Comparison of ENCODE assay signal across 8 mouse cellular contexts in the genomic region with DNA sequence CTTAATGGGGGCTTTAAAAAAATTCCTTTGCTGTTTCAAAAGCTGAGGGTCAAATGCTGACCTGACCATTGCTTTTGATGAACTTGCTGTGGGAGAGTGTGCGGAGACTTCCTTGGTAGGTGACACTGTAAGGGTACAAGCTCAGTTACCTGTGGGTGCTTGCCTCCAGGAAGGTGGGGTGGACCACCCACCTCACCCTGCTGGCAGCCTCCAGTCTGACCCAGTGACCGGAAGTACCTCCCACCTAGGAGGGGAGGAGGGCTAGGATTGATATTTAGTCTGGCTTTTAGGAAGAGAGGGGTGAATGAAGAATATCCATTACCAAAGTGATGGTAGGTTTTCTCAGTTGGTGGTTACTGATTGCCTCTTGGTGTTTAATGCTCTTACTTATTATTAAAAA.
DNase-seq lines count a peak whose midpoint lies in the region; ATAC-seq lines count a peak whose summit lies in the region.

No protein-coding gene starts in this region.

- H3K4me1 ChIP-seq in heart, embryonic 13.5 days: peaks cover 50% of the 10 kb centered on the region
- H3K4me1 ChIP-seq in brown adipose tissue, adult 24 weeks (ENCODE audit: control insufficient read depth, insufficient read depth, insufficient read length, low read length): peaks cover 21% of the 10 kb centered on the region
- H3K4me1 ChIP-seq in hindbrain, embryonic 15.5 days (replicated peaks): peaks cover 58% of the 10 kb centered on the region
- H3K4me1 ChIP-seq in midbrain, embryonic 11.5 days (ENCODE audit: control insufficient read depth, insufficient read depth, low read length): peaks cover 19% of the 10 kb centered on the region

- H3K36me3 ChIP-seq in heart, embryonic 13.5 days: peaks cover 19% of the 10 kb centered on the region
- no peaks in the 10 kb centered on the region for H3K36me3 ChIP-seq in hindbrain, embryonic 15.5 days
- H3K36me3 ChIP-seq in midbrain, embryonic 11.5 days (ENCODE audit: control insufficient read depth, insufficient read depth, low read length): 0 out of 2 replicates have a peak, but pooled peaks cover 2% of the 10 kb centered on the region

- H3K27ac ChIP-seq in heart, embryonic 13.5 days (replicated peaks): peak overlapping the region; percentile 96; the same call in 1 of the 2 replicates
- H3K27ac ChIP-seq in brown adipose tissue, adult 24 weeks (replicated peaks; ENCODE audit: low read depth, low read length): peak overlapping the region; percentile 95
- peak overlapping the region; percentile 93; the same call in 1 of the 2 replicates for H3K27ac ChIP-seq in hindbrain, embryonic 15.5 days (replicated peaks)
- H3K27ac ChIP-seq in midbrain, embryonic 11.5 days (ENCODE audit: low read depth, low read length): no peak overlapping the region

- no peaks in the 10 kb centered on the region for H3K27me3 ChIP-seq in heart, embryonic 13.5 days (replicated peaks)
- no peaks in the 10 kb centered on the region for H3K27me3 ChIP-seq in hindbrain, embryonic 15.5 days
- H3K27me3 ChIP-seq in midbrain, embryonic 11.5 days (ENCODE audit: control insufficient read depth, insufficient read depth, low read length): no peaks in the 10 kb centered on the region

- no peak for DNase-seq in heart, postnatal 4 days
- no peak for DNase-seq in midbrain, embryonic 11.5 days (ENCODE audit: low spot score, missing footprints)
- no peak for DNase-seq in MN1 (ENCODE audit: low spot score)
- no peak for DNase-seq in cerebellum, adult 18-20 months

- H3K9me3 ChIP-seq in heart, embryonic 13.5 days: no peaks in the 10 kb centered on the region
- H3K9me3 ChIP-seq in hindbrain, embryonic 15.5 days: no peaks in the 10 kb centered on the region
- no peaks in the 10 kb centered on the region for H3K9me3 ChIP-seq in midbrain, embryonic 11.5 days (ENCODE audit: control insufficient read depth, low read length)

- H3K4me3 ChIP-seq in heart, embryonic 13.5 days: peak overlapping the region; percentile 98
- H3K4me3 ChIP-seq in brown adipose tissue, adult 24 weeks (ENCODE audit: insufficient read depth, low read depth, low read length): peak overlapping the region; percentile 99
- peak overlapping the region; percentile 86 for H3K4me3 ChIP-seq in hindbrain, embryonic 15.5 days
- no peak overlapping the region for H3K4me3 ChIP-seq in midbrain, embryonic 11.5 days (ENCODE audit: low read depth, low read length)

- no peak for ATAC-seq in heart, embryonic 13.5 days (ENCODE audit: extremely low read depth, insufficient number of reproducible peaks, low FRiP score, low TSS enrichment)
- no peak for ATAC-seq in hindbrain, embryonic 15.5 days (ENCODE audit: low FRiP score, low read depth)
- ATAC-seq in midbrain, embryonic 11.5 days (ENCODE audit: low FRiP score): no peak
- ATAC-seq in erythroid progenitor cell, adult 5-6 weeks (replicated peaks; ENCODE audit: low FRiP score, poor library complexity, severe bottlenecking): no peak

- peak overlapping the region; percentile 90 for H3K4me2 ChIP-seq in heart, embryonic 13.5 days
- peak overlapping the region; percentile 82 for H3K4me2 ChIP-seq in hindbrain, embryonic 15.5 days
- H3K4me2 ChIP-seq in midbrain, embryonic 11.5 days: peak overlapping the region; percentile 83

- peak overlapping the region; percentile 97 for H3K9ac ChIP-seq in heart, embryonic 13.5 days
- peak overlapping the region; percentile 92; the same call in 1 of the 2 replicates for H3K9ac ChIP-seq in hindbrain, embryonic 15.5 days
- H3K9ac ChIP-seq in midbrain, embryonic 11.5 days (ENCODE audit: low read length): no peak overlapping the region; the same call in 1 of the 2 replicates

- 54% methylated on average over 2 of the region's 2 CpGs for WGBS in heart, embryonic 13.5 days
- WGBS in hindbrain, embryonic 15.5 days: 54% methylated on average over 2 of the region's 2 CpGs
- WGBS in midbrain, embryonic 11.5 days: 57% methylated on average over 2 of the region's 2 CpGs
